In the genomic region with DNA sequence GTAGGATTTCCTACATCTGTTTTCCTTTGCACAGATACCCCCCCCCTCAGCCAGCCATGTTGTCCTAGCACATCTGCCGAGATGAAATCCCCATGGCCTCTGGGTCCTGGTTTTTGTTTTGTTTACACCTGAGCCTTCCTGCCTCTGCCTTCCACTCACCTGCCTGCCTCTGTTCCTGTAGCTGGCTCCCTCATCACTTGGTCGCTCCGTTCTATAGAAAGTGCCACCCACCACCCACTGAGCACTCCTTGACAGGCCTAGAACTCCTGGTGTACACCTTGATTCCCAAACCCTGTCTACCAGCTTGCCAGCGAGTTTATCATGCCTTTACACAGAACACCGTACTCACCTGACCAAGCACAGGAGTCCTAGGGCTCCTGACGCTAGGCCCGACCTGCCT, we compare ENCODE assay signal across 29 mouse cellular contexts.
DNase-seq lines count a peak whose midpoint lies in the region; ATAC-seq lines count a peak whose summit lies in the region.
"Had no signal": no experiment of that assay in that cellular context is flagged by ENCODE, and none has a peak within 500 bp of the region (broad histone marks: within the 10 kb centered on the region; RNA-seq: fewer than 3 reads in every experiment).

No protein-coding gene starts in this region.

- no peak overlapping the region for H3K9ac ChIP-seq in heart, embryonic 11.5 days (ENCODE audit: low read depth, low read length)
- H3K9ac ChIP-seq in heart, embryonic 16.5 days (ENCODE audit: low read length) = no peak overlapping the region
- no peak overlapping the region for H3K9ac ChIP-seq in midbrain, embryonic 11.5 days (ENCODE audit: low read length)
- H3K9ac ChIP-seq in midbrain, embryonic 13.5 days (replicated peaks) = no peak overlapping the region
- H3K9ac ChIP-seq: embryonic facial prominence, embryonic 12.5 days; forebrain, embryonic 15.5 days; hindbrain, embryonic 14.5 days; kidney, embryonic 15.5 days; limb, embryonic 13.5 days; liver, embryonic 15.5 days; lung, embryonic 15.5 days had no signal

- no peaks in the 10 kb centered on the region for H3K36me3 ChIP-seq in heart, embryonic 11.5 days (ENCODE audit: control insufficient read depth, insufficient read depth, low read length)
- H3K36me3 ChIP-seq in heart, embryonic 16.5 days (ENCODE audit: control insufficient read depth, insufficient read depth) = no peaks in the 10 kb centered on the region
- H3K36me3 ChIP-seq in midbrain, embryonic 11.5 days (ENCODE audit: control insufficient read depth, insufficient read depth, low read length) = no peaks in the 10 kb centered on the region
- H3K36me3 ChIP-seq in midbrain, embryonic 13.5 days = no peaks in the 10 kb centered on the region
- H3K36me3 ChIP-seq: embryonic facial prominence, embryonic 12.5 days; forebrain, embryonic 10.5 days; forebrain, embryonic 15.5 days; kidney, embryonic 15.5 days; limb, embryonic 13.5 days; liver, embryonic 15.5 days; lung, embryonic 15.5 days had no signal

- no peaks in the 10 kb centered on the region for H3K9me3 ChIP-seq in heart, embryonic 11.5 days (replicated peaks; ENCODE audit: control insufficient read depth, low read length)
- H3K9me3 ChIP-seq in heart, embryonic 16.5 days (replicated peaks; ENCODE audit: control insufficient read depth, low read length) = no peaks in the 10 kb centered on the region
- no peaks in the 10 kb centered on the region for H3K9me3 ChIP-seq in midbrain, embryonic 11.5 days (ENCODE audit: control insufficient read depth, low read length)
- H3K9me3 ChIP-seq in midbrain, embryonic 13.5 days = no peaks in the 10 kb centered on the region; the same call in 1 of the 2 replicates
- H3K9me3 ChIP-seq: embryonic facial prominence, embryonic 12.5 days; forebrain, embryonic 15.5 days; kidney, embryonic 15.5 days; limb, embryonic 13.5 days; liver, embryonic 15.5 days; lung, embryonic 15.5 days had no signal

- no peaks in the 10 kb centered on the region for H3K27me3 ChIP-seq in heart, embryonic 11.5 days (ENCODE audit: control insufficient read depth, insufficient read depth, low read length)
- no peaks in the 10 kb centered on the region for H3K27me3 ChIP-seq in heart, embryonic 16.5 days (ENCODE audit: control insufficient read depth, insufficient read depth, low read length)
- H3K27me3 ChIP-seq in midbrain, embryonic 11.5 days (ENCODE audit: control insufficient read depth, insufficient read depth, low read length) = peaks cover 3% of the 10 kb centered on the region
- peaks cover 13% of the 10 kb centered on the region; the same call in 1 of the 2 replicates for H3K27me3 ChIP-seq in midbrain, embryonic 13.5 days
- H3K27me3 ChIP-seq: CH12.LX; embryonic facial prominence, embryonic 12.5 days; forebrain, embryonic 15.5 days; kidney, embryonic 15.5 days; limb, embryonic 13.5 days; liver, embryonic 15.5 days; lung, embryonic 15.5 days; megakaryocyte, embryonic 14.5 days had no signal

- ATAC-seq in heart, embryonic 11.5 days (replicated peaks; ENCODE audit: insufficient number of reproducible peaks, low FRiP score, low TSS enrichment) = no peak
- no peak for ATAC-seq in heart, embryonic 16.5 days (replicated peaks; ENCODE audit: extremely low read depth, insufficient read depth, low FRiP score)
- ATAC-seq in midbrain, embryonic 11.5 days (ENCODE audit: low FRiP score) = no peak
- no peak for ATAC-seq in midbrain, embryonic 13.5 days
- ATAC-seq: activated CD4-positive, CD25-positive, alpha-beta regulatory T cell, adult 4 months; forebrain, embryonic 15.5 days; intestine, postnatal 0 days had no signal

- no peak overlapping the region for H3K4me2 ChIP-seq in heart, embryonic 11.5 days
- no peak overlapping the region for H3K4me2 ChIP-seq in heart, embryonic 16.5 days (ENCODE audit: low read depth, low read length)
- no peak overlapping the region for H3K4me2 ChIP-seq in midbrain, embryonic 11.5 days
- no peak overlapping the region for H3K4me2 ChIP-seq in midbrain, embryonic 13.5 days (replicated peaks)
- H3K4me2 ChIP-seq: embryonic facial prominence, embryonic 12.5 days; forebrain, embryonic 15.5 days; hindbrain, embryonic 14.5 days; kidney, embryonic 15.5 days; limb, embryonic 13.5 days; lung, embryonic 15.5 days had no signal

- 88% methylated on average over 7 of the region's 7 CpGs for WGBS in heart, embryonic 11.5 days (ENCODE audit: insufficient replicate concordance)
- 89% methylated on average over 7 of the region's 7 CpGs for WGBS in heart, embryonic 16.5 days
- WGBS in midbrain, embryonic 11.5 days = 90% methylated on average over 7 of the region's 7 CpGs
- WGBS in midbrain, embryonic 13.5 days = 97% methylated on average over 7 of the region's 7 CpGs

- no peak overlapping the region for H3K4me3 ChIP-seq in heart, embryonic 11.5 days (ENCODE audit: low read depth, low read length)
- H3K4me3 ChIP-seq in heart, embryonic 16.5 days (ENCODE audit: low read length) = no peak overlapping the region
- no peak overlapping the region for H3K4me3 ChIP-seq in midbrain, embryonic 11.5 days (ENCODE audit: low read depth, low read length)
- H3K4me3 ChIP-seq in midbrain, embryonic 13.5 days (replicated peaks) = no peak overlapping the region
- H3K4me3 ChIP-seq: embryonic facial prominence, embryonic 12.5 days; forebrain, embryonic 10.5 days; forebrain, embryonic 15.5 days; kidney, embryonic 15.5 days; left cerebral cortex, adult 2 months; limb, embryonic 13.5 days; liver, embryonic 15.5 days; lung, embryonic 15.5 days; megakaryocyte, embryonic 14.5 days had no signal

- H3K27ac ChIP-seq in heart, embryonic 11.5 days (ENCODE audit: low read depth, low read length) = peak overlapping the region; percentile 50; the same call in 1 of the 2 replicates
- peak overlapping the region; percentile 49; the same call in 1 of the 2 replicates for H3K27ac ChIP-seq in heart, embryonic 16.5 days (ENCODE audit: low read length)
- no peak overlapping the region for H3K27ac ChIP-seq in midbrain, embryonic 11.5 days (ENCODE audit: low read depth, low read length)
- no peak overlapping the region for H3K27ac ChIP-seq in midbrain, embryonic 13.5 days
- H3K27ac ChIP-seq: embryonic facial prominence, embryonic 12.5 days; forebrain, embryonic 15.5 days; hindbrain, embryonic 14.5 days; left cerebral cortex, adult 2 months; liver, embryonic 15.5 days had no signal

- intact Hi-C loops in heart, postnatal 14 days (cut with DNase I) = loop anchor here (5.0 kb wide), 1 partner anchor 186 kb away; a partner anchor contains a TSS

- peak; percentile 22 for DNase-seq in cerebellum, adult 9-11 months
- DNase-seq in cerebellum, adult 11 months = no peak
- no peak for DNase-seq in heart, adult 8-10 months (ENCODE audit: low spot score)
- no peak for DNase-seq in heart, postnatal 14 days
- peak; percentile 80 for DNase-seq in midbrain, embryonic 11.5 days (ENCODE audit: low spot score, missing footprints)
- DNase-seq: adrenal gland, adult 8-10 months; cerebellum, adult 8-10 months; cerebellum, postnatal 36 days; kidney, postnatal 25 days; lung, postnatal 4 days; midbrain, embryonic 14.5 days; thymus, adult 18-20 months; thymus, postnatal 25 days had no signal

- H3K4me1 ChIP-seq in heart, embryonic 11.5 days (ENCODE audit: control insufficient read depth, insufficient read depth, low read length) = peaks cover 37% of the 10 kb centered on the region
- peaks cover 41% of the 10 kb centered on the region for H3K4me1 ChIP-seq in heart, embryonic 16.5 days (ENCODE audit: control insufficient read depth, insufficient read depth, low read length)
- peaks cover 5% of the 10 kb centered on the region; the same call in 1 of the 2 replicates for H3K4me1 ChIP-seq in midbrain, embryonic 11.5 days (ENCODE audit: control insufficient read depth, insufficient read depth, low read length)
- H3K4me1 ChIP-seq in midbrain, embryonic 13.5 days (replicated peaks) = peaks cover 13% of the 10 kb centered on the region

Comparison
In these comparisons a context has a peak if more than half of its experiments do, and no peak if none do; other contexts are left out.
1. DNase-seq: peak in cerebellum, adult 9-11 months (single experiment) and midbrain, embryonic 11.5 days (single experiment); none in cerebellum, adult 11 months (single experiment), heart, adult 8-10 months (single experiment) and heart, postnatal 14 days (0 of 2).
2. H3K27ac ChIP-seq: peak in heart, embryonic 11.5 days (single experiment) and heart, embryonic 16.5 days (single experiment); none in midbrain, embryonic 11.5 days (single experiment) and midbrain, embryonic 13.5 days (single experiment).